Mouse (Mus musculus): ENCODE results near the gene Srms. TPM values are rescaled to one million over a fixed set of nuclear protein-coding genes. Genes with fewer than 3 reads are reported as not detected.

Srms gene
- not detected in 2 replicates for total RNA-seq (2012; rRNA removed)
- under 1 TPM in 1 of 2 experiments, not detected in 1; 0.04 TPM for polyA plus RNA-seq (2012; ENCODE audit: insufficient read depth in 1 of 2, insufficient read length in 2 of 2, low read depth in 1 of 2, low replicate concordance in 2 of 2, missing spikeins in 1 of 2)

DNA sequence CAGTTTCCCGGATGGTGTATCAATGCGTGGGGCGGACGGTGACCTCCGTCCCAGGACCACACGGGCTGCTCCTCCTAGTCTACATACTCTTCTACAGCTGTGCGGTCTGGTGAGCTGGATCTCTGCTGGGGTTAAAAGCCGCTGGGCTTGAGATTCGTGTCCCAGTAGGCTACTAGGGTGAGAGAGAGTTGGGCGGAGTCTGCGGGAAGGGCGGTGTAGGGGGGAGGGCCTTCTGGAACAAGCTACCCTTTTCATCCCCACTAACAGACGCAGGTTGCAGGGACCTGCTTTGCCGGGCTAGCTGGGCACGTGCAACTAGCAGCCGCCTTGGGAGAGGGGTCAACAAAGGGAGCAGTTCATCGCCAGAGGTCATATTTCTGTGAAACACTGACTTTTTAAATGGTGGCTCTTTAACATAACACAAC is at the start of gene Srms:
Srms (minus strand) TSS at position 165 of the 425 bp plus-strand sequence.
- Histone ChIP-seq H3K27me3 (ENCODE audit: control insufficient read depth in 1 of 2, insufficient read depth in 2 of 2, low read length in 2 of 2) (peaks cover 0 to 1% of the 10 kb centered on the region in 2 experiments; a peak in 2 of 4 replicates), H3K79me2 (ENCODE audit: control insufficient read depth, insufficient read depth, low read length, poor library complexity) (no peaks in the 10 kb centered on the region), H3K36me3 (ENCODE audit: control insufficient read depth in 1 of 2, insufficient read depth in 2 of 2, low read length in 2 of 2) (no peaks in the 10 kb centered on the region)

DNA sequence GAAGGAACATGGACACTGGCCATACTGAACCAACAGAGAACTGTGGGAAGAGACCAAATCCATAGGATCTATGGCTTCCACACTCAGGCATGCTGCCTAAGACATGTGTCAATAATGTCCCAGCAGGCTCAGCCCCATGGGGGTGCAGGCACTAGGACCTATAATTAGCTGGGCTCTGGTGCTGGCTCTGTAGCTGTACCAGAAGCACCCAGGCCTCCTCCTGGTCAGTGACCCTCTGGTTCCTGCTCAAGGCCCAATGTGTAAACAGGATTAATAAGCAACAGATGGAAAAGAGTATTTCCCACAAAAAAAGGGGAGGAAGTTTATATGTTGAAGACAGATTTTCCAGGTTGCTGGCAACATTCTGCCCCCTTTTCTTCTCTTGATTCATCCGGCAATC is 40.3 kb upstream of the Srms start:
- H3K79me2 ChIP-seq (ENCODE audit: control insufficient read depth, insufficient read depth, low read length, poor library complexity) = no peaks in the 10 kb centered on the region
- H3K27me3 ChIP-seq (ENCODE audit: control insufficient read depth in 1 of 2, insufficient read depth in 2 of 2, low read length in 2 of 2) = no peaks in the 10 kb centered on the region
- H3K9me3 ChIP-seq (replicated peaks; ENCODE audit: insufficient read depth, low read length) = no peaks in the 10 kb centered on the region
- no peak for DNase-seq (ENCODE audit: low read depth, low spot score)
- H3K4me1 ChIP-seq (ENCODE audit: control insufficient read depth in 1 of 2, insufficient read depth in 2 of 2, low read length in 2 of 2) = no peaks in the 10 kb centered on the region
- no peaks in the 10 kb centered on the region for H3K36me3 ChIP-seq (ENCODE audit: control insufficient read depth in 1 of 2, insufficient read depth in 2 of 2, low read length in 2 of 2)
- H3K4me3 ChIP-seq (ENCODE audit: control insufficient read depth in 1 of 2, insufficient read depth in 1 of 2, low read depth in 2 of 2, low read length in 2 of 2) = no peak overlapping the region
- no peak overlapping the region for H3K27ac ChIP-seq (ENCODE audit: control insufficient read depth, low read depth, low read length)
- TF ChIP-seq SIN3A (IDR thresholded peaks at IDR 0.05; ENCODE audit: low read length) = no peak
- TF ChIP-seq CHD1 (IDR thresholded peaks at IDR 0.05; ENCODE audit: low read depth, low read length) = no peak
- no peak for TF ChIP-seq EP300 (IDR thresholded peaks at IDR 0.05; ENCODE audit: low read depth in 1 of 2, low read length in 2 of 2)
- no peak for TF ChIP-seq ZMIZ1 (IDR thresholded peaks at IDR 0.05; ENCODE audit: low read depth, low read length)
- no peak overlapping the region for H3K9ac ChIP-seq (ENCODE audit: control insufficient read depth, low read depth, low read length, poor library complexity, severe bottlenecking)

More for the DNA sequence above, at the start of gene Srms:
- Histone ChIP-seq H3K27ac (ENCODE audit: control insufficient read depth, low read depth, low read length) (no peak within 1 kb of the TSS), H3K9ac (ENCODE audit: control insufficient read depth, low read depth, low read length, poor library complexity, severe bottlenecking) (no peak within 1 kb of the TSS), H3K9me3 (replicated peaks; ENCODE audit: insufficient read depth, low read length) (no peaks in the 10 kb centered on the region), H3K4me3 (ENCODE audit: control insufficient read depth in 1 of 2, insufficient read depth in 1 of 2, low read depth in 2 of 2, low read length in 2 of 2) (no peak within 1 kb of the TSS), H3K4me1 (ENCODE audit: control insufficient read depth in 1 of 2, insufficient read depth in 2 of 2, low read length in 2 of 2) (no peaks in the 10 kb centered on the region)
- no peak for DNase-seq (ENCODE audit: low read depth, low spot score)
- TF ChIP-seq MAX (IDR thresholded peaks at IDR 0.05; ENCODE audit: low read length) = no peak
- no peak for TF ChIP-seq SIN3A (IDR thresholded peaks at IDR 0.05; ENCODE audit: low read length)
- TF ChIP-seq ETS1 (IDR thresholded peaks at IDR 0.05; ENCODE audit: low read depth, low read length) = no peak
- no peak for TF ChIP-seq MAFK (IDR thresholded peaks at IDR 0.05; ENCODE audit: borderline replicate concordance, low read depth, low read length)
- TF ChIP-seq ZKSCAN1 (IDR thresholded peaks at IDR 0.05; ENCODE audit: low read depth, low read length) = no peak
- no peak for TF ChIP-seq NELFE (IDR thresholded peaks at IDR 0.05; ENCODE audit: low read depth, low read length)
- TF ChIP-seq BHLHE40 (IDR thresholded peaks at IDR 0.05; ENCODE audit: borderline replicate concordance, low read depth, low read length) = no peak
- TF ChIP-seq KAT2A (conservative IDR thresholded peaks at IDR 0.05; ENCODE audit: low read depth, low read length) = no peak
- TF ChIP-seq GATA1 (IDR thresholded peaks at IDR 0.05; ENCODE audit: low read depth, low read length) = no peak
- no peak for TF ChIP-seq EP300 (IDR thresholded peaks at IDR 0.05; ENCODE audit: low read depth in 1 of 2, low read length in 2 of 2)
- TF ChIP-seq CHD2 (IDR thresholded peaks at IDR 0.05; ENCODE audit: low read length) = no peak
- TF ChIP-seq POLR2AphosphoS2 (IDR thresholded peaks at IDR 0.05; ENCODE audit: low read length) = no peak
- TF ChIP-seq HCFC1 (IDR thresholded peaks at IDR 0.05; ENCODE audit: low read depth, low read length) = no peak
- TF ChIP-seq UBTF (IDR thresholded peaks at IDR 0.05; ENCODE audit: borderline replicate concordance, insufficient read depth, low read depth, low read length) = no peak
- no peak for TF ChIP-seq POLR2A (IDR thresholded peaks at IDR 0.05; ENCODE audit: control insufficient read depth in 1 of 2, insufficient read depth in 1 of 2, low read depth in 1 of 2, low read length in 2 of 2, poor library complexity in 1 of 2)

All from MEL (cell line).